Mouse (Mus musculus): ENCODE data around the gene Luzp2. TPM values are rescaled to one million over a fixed set of nuclear protein-coding genes. Genes with fewer than 3 reads are reported as not detected.
"Not testable (repeated sequence)": the region's sequence is repeated elsewhere in the genome, so short reads cannot be mapped to it uniquely, and the experiment has no call there.

Gene Luzp2
- total and polyA plus RNA-seq, 2 experiments from 2014 or later = 48.9 to 69.2 TPM

GRCm38 (mm10) chr7:55000397-55000796, 165.1 kb downstream of the Luzp2 start:
- WGBS = 18% methylated on average over 2 of the region's 2 CpGs
- H3K4me2 ChIP-seq (ENCODE audit: low read depth) = no peak overlapping the region
- no peak for DNase-seq
- no peak overlapping the region for H3K27ac ChIP-seq (ENCODE audit: low read depth, low read length)
- H3K27me3 ChIP-seq (ENCODE audit: insufficient read depth, low read length) = no peaks in the 10 kb centered on the region
- no peak; the same call in 1 of the 2 replicates for ATAC-seq
- no peak overlapping the region for H3K9ac ChIP-seq
- no peak for TF ChIP-seq CTCF (IDR thresholded peaks at IDR 0.05; ENCODE audit: low read depth)
- H3K36me3 ChIP-seq (ENCODE audit: insufficient read depth) = no peaks in the 10 kb centered on the region
- no peaks in the 10 kb centered on the region for H3K4me1 ChIP-seq (ENCODE audit: insufficient read depth)
- H3K9me3 ChIP-seq (ENCODE audit: low read length) = no peaks in the 10 kb centered on the region
- H3K4me3 ChIP-seq (ENCODE audit: low read depth, low read length) = no peak overlapping the region

GRCm38 (mm10) chr7:55009173-55009771, 174.0 kb downstream of the Luzp2 start:
- no peaks in the 10 kb centered on the region for H3K4me1 ChIP-seq (ENCODE audit: insufficient read depth)
- no peak overlapping the region for H3K4me3 ChIP-seq (ENCODE audit: low read depth, low read length)
- TF ChIP-seq CTCF (IDR thresholded peaks at IDR 0.05; ENCODE audit: low read depth) = no peak
- H3K36me3 ChIP-seq (ENCODE audit: insufficient read depth) = no peaks in the 10 kb centered on the region
- ATAC-seq (no peak), DNase-seq (no peak)
- no peak overlapping the region for H3K9ac ChIP-seq
- no peaks in the 10 kb centered on the region for H3K27me3 ChIP-seq (ENCODE audit: insufficient read depth, low read length)
- no peak overlapping the region for H3K4me2 ChIP-seq (ENCODE audit: low read depth)
- WGBS = 24% methylated on average over 4 of the region's 4 CpGs
- H3K27ac ChIP-seq (ENCODE audit: low read depth, low read length) = no peak overlapping the region
- no peaks in the 10 kb centered on the region for H3K9me3 ChIP-seq (ENCODE audit: low read length)

GRCm38 (mm10) chr7:55133850-55134249, 298.6 kb downstream of the Luzp2 start:
- not testable (repeated sequence) for H3K27me3 ChIP-seq (ENCODE audit: insufficient read depth, low read length); H3K27ac ChIP-seq (ENCODE audit: low read depth, low read length); H3K4me2 ChIP-seq (ENCODE audit: low read depth); H3K4me1 ChIP-seq (ENCODE audit: insufficient read depth); H3K36me3 ChIP-seq (ENCODE audit: insufficient read depth); H3K9me3 ChIP-seq (ENCODE audit: low read length); H3K9ac ChIP-seq; DNase-seq; ATAC-seq; H3K4me3 ChIP-seq (ENCODE audit: low read depth, low read length)
- WGBS = 95% methylated on average over 1 of the region's 2 CpGs

GRCm38 (mm10) chr7:55188927-55189326, 353.6 kb downstream of the Luzp2 start:
- Histone ChIP-seq H3K36me3 (ENCODE audit: insufficient read depth) (no peaks in the 10 kb centered on the region), H3K9me3 (ENCODE audit: low read length) (no peaks in the 10 kb centered on the region), H3K4me1 (ENCODE audit: insufficient read depth) (no peaks in the 10 kb centered on the region), H3K4me2 (ENCODE audit: low read depth) (no peak overlapping the region), H3K4me3 (ENCODE audit: low read depth, low read length) (no peak overlapping the region), H3K27me3 (ENCODE audit: insufficient read depth, low read length) (no peaks in the 10 kb centered on the region), H3K9ac (no peak overlapping the region), H3K27ac (ENCODE audit: low read depth, low read length) (no peak overlapping the region)
- ATAC-seq (no peak), DNase-seq (no peak)
- TF ChIP-seq CTCF (IDR thresholded peaks at IDR 0.05; ENCODE audit: low read depth) = no peak
- WGBS = 91% methylated on average over 10 of the region's 10 CpGs

GRCm38 (mm10) chr7:55189496-55189895, 354.2 kb downstream of the Luzp2 start:
- Histone ChIP-seq H3K4me2 (ENCODE audit: low read depth) (no peak overlapping the region), H3K9me3 (ENCODE audit: low read length) (no peaks in the 10 kb centered on the region), H3K27me3 (ENCODE audit: insufficient read depth, low read length) (no peaks in the 10 kb centered on the region), H3K36me3 (ENCODE audit: insufficient read depth) (no peaks in the 10 kb centered on the region), H3K4me1 (ENCODE audit: insufficient read depth) (no peaks in the 10 kb centered on the region), H3K4me3 (ENCODE audit: low read depth, low read length) (no peak overlapping the region), H3K9ac (no peak overlapping the region), H3K27ac (ENCODE audit: low read depth, low read length) (no peak overlapping the region)
- 42% methylated on average over 2 of the region's 2 CpGs for WGBS
- peak; percentile 86 for DNase-seq
- peak; percentile 94 for ATAC-seq
- TF ChIP-seq CTCF (IDR thresholded peaks at IDR 0.05; ENCODE audit: low read depth) = no peak

- Histone ChIP-seq H3K4me1 (ENCODE audit: insufficient read depth) (no peaks in the 10 kb centered on the region), H3K4me3 (ENCODE audit: low read depth, low read length) (no peak overlapping the region), H3K9ac (no peak overlapping the region), H3K27ac (ENCODE audit: low read depth, low read length) (no peak overlapping the region), H3K9me3 (ENCODE audit: low read length) (no peaks in the 10 kb centered on the region), H3K27me3 (ENCODE audit: insufficient read depth, low read length) (no peaks in the 10 kb centered on the region), H3K4me2 (ENCODE audit: low read depth) (no peak overlapping the region), H3K36me3 (ENCODE audit: insufficient read depth) (no peaks in the 10 kb centered on the region)
- 70% methylated on average over 3 of the region's 3 CpGs for WGBS
- no peak for ATAC-seq
- no peak for DNase-seq
- no peak for TF ChIP-seq CTCF (IDR thresholded peaks at IDR 0.05; ENCODE audit: low read depth)
These were observed 355.4 kb downstream of the Luzp2 start for GRCm38 (mm10) chr7:55190655-55191054.

- no peak for ATAC-seq
- Histone ChIP-seq H3K27me3 (ENCODE audit: insufficient read depth, low read length) (no peaks in the 10 kb centered on the region), H3K27ac (ENCODE audit: low read depth, low read length) (no peak overlapping the region), H3K9me3 (ENCODE audit: low read length) (no peaks in the 10 kb centered on the region), H3K36me3 (ENCODE audit: insufficient read depth) (no peaks in the 10 kb centered on the region), H3K4me3 (ENCODE audit: low read depth, low read length) (no peak overlapping the region), H3K9ac (no peak overlapping the region), H3K4me2 (ENCODE audit: low read depth) (no peak overlapping the region), H3K4me1 (ENCODE audit: insufficient read depth) (no peaks in the 10 kb centered on the region)
- no peak for DNase-seq
- WGBS = 84% methylated on average over 2 of the region's 2 CpGs
- TF ChIP-seq CTCF (IDR thresholded peaks at IDR 0.05; ENCODE audit: low read depth) = no peak
These were observed 363.5 kb downstream of the Luzp2 start for GRCm38 (mm10) chr7:55198806-55199205.
